Mouse (Mus musculus) ZHBTc4 (cell line): Measurements from ENCODE around the gene Mecp2.
A peak's percentile ranks its signal among the peaks of the same experiment; 100 is the strongest.

ENCODE experiments used
- DNase-seq: peaks from one replicate; pipeline ENCODE4 v3.0.0-alpha.2; 2011; ENCODE audit warnings: low read depth, low spot score

Mecp2 gene

GRCm38 (mm10) chrX:74014597-74014996 lies 120.6 kb downstream of the Mecp2 start:
- no peak for DNase-seq

- DNase-seq, result peak; percentile 94
These were observed 127.1 kb downstream of the Mecp2 start for GRCm38 (mm10) chrX:74008063-74008462.

GRCm38 (mm10) chrX:74006401-74006800 lies 128.8 kb downstream of the Mecp2 start:
- DNase-seq, result peak; percentile 39

- DNase-seq, result no peak
These were observed 131.5 kb downstream of the Mecp2 start for GRCm38 (mm10) chrX:74003644-74004043.

GRCm38 (mm10) chrX:74001024-74001423 lies 134.1 kb downstream of the Mecp2 start:
- DNase-seq, result no peak

- peak; percentile 79 for DNase-seq
These were observed 136.0 kb downstream of the Mecp2 start for GRCm38 (mm10) chrX:73998911-73999869.

GRCm38 (mm10) chrX:73977783-73978182 lies 157.4 kb downstream of the Mecp2 start:
- no peak for DNase-seq
